Mouse (Mus musculus) lung, adult 18-20 months (tissue): ENCODE results near the gene Ggcx.
A peak's percentile ranks its signal among the peaks of the same experiment; 100 is the strongest.
"Not testable (repeated sequence)": the region's sequence is repeated elsewhere in the genome, so short reads cannot be mapped to it uniquely, and the experiment has no call there.

ENCODE experiments used
- DNase-seq, 2 experiments: peaks; one replicate each; pipeline ENCODE4 v3.0.0; 2022; ENCODE audit warnings: mixed read lengths in 2 of 2

The Ggcx gene

DNA sequence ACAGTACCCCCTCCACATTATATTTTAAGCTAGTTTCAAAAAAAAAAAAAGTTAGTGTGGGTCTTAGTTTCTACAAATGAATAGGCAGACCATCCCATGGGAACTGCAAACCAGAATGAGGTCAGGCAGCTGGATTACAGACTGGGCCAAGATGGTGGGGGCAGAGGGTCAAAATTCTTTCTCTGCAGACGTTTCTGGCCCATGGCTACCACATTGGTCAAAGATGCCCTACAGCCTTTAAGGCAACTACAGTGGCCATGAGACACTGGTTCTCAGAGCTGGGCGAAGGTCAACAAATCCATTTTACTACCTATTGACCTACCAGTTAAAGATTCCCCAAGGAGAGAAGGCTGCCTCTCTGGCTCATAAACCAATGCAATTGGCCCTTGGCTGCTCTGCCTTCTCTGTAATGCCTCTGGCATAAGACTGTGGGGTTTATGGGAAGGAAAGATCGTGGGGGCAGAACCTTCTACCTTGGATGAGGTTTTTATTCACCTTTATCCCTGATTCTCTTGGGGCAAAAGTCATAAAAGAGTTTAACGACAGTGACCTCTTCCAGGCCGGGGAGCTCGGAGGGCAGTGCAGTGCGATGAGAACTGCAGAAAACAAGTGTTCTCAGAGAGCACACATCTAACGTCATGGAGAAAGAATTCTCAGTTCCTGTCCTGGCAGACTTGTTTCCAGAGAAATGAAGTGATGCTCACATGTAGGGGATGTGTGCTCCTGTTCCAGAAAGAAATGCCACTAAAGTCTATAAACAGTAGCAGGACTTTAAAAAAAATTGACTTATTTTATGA lies 51.5 kb downstream of the Ggcx start:
- DNase-seq, result no peak

- DNase-seq, result no peak
Observed at GRCm38 (mm10) chr6:72466171-72466570, 52.1 kb downstream of the Ggcx start.

GRCm38 (mm10) chr6:72473264-72474041 lies 59.3 kb downstream of the Ggcx start:
- peak; percentile 68 to 78 for DNase-seq

DNA sequence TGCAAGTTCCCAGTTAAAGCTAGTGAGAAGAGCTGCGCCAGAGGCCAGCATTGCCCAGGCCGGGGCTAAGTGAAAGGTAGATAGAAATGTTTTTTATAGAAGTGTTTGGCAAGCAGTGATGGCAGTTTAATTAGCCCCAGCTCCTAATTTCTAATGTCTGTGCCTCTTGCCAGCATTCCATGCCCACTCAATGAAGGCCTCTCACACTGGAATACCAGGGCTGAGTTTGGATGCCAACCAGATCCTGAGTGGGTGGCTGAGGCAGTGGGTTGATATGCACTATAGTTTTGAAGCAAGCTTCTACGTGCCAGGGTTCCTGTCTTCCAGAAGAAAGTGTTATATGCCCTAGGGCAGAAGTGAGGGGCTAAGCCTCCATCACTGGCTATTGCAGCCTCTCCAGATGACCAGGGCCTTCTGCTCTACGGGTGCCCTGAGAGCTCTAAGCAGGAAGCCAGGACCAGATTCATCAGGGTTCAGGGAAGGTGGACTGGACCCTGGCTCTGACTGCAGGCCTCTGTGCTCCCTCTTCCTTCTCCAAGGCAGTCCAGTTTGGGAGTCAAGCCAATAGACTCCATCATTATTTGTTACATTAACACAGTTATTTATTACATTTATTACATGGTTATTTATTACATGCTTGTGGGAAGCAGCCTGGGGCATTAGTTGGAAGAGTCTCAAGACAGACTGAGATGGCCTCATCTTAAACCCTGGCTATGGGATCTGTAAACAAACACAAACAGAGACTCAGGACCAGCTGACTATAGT lies 61.3 kb downstream of the Ggcx start:
- no peak for DNase-seq

- no peak for DNase-seq
Observed at GRCm38 (mm10) chr6:72476836-72477235, 62.7 kb downstream of the Ggcx start.

GRCm38 (mm10) chr6:72477621-72478020 lies 63.5 kb downstream of the Ggcx start:
- peak; percentile 47 to 55 for DNase-seq

DNA sequence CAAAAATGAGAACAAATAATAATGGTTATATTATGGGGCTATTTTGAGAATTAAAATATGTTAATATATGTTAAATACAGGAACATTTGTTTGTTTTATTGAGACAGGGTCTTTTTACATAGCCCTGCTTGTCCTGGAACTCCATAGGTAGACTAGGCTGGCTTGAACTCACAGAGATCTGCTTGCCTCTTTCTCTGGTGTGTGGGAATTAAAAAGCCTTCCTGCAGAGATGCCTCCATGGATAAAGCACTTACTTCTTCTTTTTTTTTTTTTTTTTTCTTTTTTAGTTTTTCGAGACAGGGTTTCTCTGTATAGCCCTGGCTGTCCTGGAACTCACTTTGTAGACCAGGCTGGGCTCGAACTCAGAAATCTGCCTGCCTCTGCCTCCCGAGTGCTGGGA lies 64.6 kb downstream of the Ggcx start:
- not testable (repeated sequence) for DNase-seq

DNA sequence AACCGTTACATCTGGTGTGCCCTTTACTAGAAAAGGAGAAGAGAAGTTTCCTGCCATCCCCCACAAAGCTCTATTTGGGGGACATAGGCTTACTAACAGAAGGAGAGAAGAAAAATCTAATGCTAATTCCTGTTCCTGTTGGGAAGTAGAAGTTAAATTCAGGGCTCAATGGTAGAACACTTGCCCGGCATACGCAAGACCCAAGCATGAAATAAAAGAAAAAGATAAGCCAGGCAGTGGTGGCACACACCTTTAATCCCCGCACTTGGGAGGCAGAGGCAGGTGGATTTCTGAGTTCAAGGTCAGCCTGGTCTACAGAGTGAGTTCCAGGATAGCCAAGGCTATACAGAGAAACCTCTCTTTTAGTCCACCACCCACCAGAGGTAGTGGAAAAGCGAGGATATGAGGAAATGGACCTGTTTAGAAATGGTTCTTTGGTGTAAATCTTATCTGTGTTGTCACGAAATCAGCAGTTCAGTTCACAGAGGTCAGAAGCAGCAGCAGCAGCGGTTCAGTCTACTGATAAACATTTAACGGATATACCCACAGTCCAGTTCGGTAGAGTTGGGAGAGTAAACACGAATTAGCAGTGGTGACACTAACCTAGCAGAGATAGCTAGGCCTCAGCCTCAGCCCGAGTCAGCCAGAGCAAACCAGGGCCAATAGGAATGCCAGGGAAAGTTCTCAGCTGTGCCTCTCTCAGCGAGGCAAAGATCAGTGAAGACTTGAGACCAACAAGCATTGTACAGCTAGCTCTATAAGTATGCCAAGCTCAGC lies 65.7 kb downstream of the Ggcx start:
- no peak for DNase-seq

DNA sequence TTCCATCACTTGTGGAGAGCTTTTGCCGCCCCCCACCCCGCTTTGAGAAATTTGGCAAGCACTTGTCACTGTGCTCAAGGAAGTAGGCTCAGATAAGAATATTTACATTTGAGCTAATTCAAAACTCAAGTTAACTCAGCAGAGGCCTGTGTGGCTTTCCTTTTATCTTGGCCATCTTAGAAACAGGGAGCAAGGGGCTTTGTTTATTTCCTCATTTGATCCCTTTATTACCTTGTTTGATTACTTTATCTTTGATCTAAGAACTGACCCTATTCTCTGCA lies 66.3 kb downstream of the Ggcx start:
- peak; percentile 51 to 61 for DNase-seq
